Mouse (Mus musculus): ENCODE data around the gene St3gal3.

Gene St3gal3

DNA sequence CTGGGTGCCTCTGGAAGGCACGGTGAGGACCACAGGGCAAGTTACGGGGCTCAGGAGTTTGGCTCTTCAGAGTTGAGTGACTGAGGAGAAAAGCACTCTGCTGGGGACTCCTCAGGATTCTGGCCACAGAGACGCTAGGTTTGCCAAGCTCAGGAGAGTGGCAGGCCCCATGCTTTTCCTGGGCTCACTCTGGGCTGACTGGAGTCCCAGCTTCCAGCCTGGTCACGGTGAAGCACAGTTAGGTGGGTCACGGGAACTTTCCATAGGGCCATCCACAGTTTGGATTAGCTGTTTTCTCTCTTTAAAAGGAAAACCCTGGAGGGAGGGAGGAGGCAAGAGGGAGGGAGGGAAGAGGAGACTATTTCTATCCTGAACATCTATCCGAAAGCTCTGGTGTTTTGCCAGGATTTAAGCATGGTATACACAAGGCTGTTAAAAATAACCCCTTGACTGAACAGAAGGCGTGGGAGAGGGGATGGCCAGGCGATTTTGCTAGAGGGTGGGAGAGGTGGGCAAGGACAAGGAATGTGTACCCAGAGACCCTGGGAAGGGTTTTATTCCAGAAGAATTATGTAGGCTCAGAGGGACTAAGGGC is 149.6 kb downstream of the St3gal3 start:
- in situ Hi-C loops (cut with MboI) = no loop called here

DNA sequence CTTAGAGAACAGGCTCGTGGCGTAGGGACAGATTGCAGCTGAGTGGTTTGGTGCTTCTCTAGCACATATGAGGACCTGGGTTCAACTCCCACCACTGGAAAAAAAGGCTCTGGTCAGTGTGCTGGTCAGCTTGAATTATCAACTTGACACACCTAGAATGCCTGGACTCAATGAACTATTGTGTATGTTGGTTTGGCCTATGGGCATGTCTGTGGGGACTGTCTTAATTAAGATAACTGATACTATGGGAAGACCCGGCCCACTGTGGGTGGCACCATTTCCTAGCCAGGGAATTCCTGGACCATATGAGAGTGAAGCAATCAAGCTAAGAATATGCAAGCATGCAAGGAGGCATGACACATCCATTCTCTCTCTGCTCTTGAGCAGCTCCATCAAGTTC is 150.5 kb downstream of the St3gal3 start:
- in situ Hi-C loops (cut with MboI) = no loop called here

DNA sequence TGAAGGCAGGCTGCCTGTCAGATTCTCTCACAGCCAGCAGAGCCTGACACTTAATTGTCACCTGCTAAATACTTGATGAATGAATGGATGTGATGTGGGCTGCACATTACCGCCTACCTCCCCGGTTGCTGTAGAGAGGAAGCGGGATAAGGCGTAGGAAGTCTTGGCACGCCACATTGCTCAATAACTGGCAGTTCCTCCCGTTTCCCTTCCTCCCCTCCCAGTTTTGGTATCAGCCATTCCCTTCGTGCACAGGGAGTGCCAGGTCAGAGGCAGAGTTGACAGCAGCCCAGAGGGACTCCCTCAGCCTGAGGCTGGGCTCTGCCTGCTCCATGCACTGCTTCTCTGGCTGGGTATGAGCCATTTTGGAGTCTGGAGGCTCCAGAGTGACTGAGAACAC is 152.0 kb downstream of the St3gal3 start:
- in situ Hi-C loops (cut with MboI) = no loop called here

DNA sequence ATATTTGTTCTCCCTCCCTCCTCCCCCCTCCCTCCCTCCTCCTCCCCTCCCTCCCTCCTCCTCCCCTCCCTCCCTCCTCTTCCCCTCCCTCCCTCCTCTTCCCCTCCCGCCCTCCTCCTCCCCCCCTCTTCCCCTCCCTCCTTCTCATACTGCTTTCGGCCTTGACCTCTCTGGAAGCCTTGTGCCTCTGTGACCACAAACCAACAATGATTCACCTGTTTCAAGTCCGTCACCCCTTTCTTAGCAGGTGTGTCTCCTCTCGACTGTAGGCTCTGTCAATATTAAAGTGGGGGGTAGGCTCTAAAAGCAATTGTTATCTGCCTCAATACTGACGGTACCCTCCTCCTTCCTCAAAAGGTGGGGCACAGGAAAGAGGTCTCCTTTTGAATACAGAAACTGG is 153.2 kb downstream of the St3gal3 start:
- in situ Hi-C loops (cut with MboI) = no loop called here

DNA sequence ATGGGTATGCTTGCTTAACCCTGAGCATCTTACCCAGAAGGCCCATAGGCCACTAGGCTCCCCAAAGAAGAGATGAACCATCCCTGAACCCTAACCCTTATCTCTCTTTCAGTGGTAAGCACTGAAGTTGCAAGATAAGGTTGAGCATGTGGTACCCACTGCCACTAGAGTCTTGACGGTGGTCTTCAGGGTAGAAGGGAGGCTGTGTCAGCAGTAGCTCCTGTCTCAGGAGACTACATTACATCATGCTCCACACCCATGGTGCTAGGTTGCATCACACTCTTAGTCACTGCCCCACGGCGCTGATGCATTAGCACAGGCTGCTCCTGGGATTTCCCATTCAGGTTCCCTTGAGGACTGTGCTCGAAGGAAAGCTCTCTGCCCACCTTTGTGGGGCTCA is 154.6 kb downstream of the St3gal3 start:
- in situ Hi-C loops (cut with MboI) = no loop called here

DNA sequence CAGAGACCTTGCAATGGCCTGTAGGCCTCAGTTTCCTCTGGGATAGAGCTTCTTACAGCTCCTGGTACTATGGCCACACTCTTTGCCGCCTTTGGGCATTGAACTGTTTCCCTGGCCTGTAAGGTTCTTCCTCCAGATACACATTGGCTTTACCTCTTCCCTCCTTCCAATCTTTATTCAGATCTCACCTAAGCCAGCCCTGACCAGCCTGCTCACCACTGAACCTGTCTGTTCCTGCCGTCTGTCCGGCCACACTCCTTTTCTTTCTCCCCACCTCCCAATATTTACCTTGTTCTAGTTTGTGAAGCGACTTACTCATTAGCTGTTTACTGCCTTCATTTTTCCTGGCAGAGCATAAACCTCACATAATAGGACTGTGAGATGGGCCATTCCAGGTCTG is 155.5 kb downstream of the St3gal3 start:
- in situ Hi-C loops (cut with MboI) = no loop called here

DNA sequence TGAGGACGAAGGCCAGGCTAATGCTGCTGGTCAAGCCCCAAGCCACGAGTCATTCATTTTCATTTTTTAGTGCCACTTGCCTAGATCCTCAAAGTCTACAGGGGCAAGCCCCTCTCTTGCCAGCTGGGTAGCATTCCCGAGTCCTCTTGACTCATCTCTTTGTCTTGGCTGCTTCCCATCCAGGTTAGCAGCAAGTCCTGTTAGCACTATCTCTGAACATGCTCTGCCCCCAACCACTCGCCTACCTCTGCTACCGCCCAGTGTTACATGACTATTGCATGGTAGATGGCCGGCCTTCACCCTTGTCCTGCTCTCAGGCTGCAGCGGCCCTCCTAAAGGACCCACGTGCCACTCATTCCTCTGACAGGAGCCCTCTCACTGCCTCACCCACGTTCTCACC is 156.4 kb downstream of the St3gal3 start:
- in situ Hi-C loops (cut with MboI) = no loop called here

DNA sequence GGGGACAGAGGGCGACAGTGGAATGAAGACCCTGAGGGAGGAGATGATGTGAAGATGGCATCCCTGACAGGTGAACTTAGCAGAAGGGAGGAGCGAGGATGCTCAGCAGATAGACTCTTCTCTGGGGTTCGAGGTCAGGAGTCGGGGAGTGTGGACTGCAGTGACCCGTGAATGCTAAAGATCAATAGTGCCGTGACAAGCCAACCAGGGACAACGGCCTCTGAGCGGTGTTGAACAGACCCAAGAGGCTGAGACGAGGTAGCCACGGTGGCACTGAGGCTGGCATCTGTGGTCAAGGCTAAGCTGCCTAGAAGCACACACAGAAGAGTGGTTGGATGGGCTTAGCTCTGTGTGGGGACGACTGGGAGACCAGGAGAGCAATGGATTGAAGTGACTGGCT is 156.9 kb downstream of the St3gal3 start:
- in situ Hi-C loops (cut with MboI) = no loop called here

DNA sequence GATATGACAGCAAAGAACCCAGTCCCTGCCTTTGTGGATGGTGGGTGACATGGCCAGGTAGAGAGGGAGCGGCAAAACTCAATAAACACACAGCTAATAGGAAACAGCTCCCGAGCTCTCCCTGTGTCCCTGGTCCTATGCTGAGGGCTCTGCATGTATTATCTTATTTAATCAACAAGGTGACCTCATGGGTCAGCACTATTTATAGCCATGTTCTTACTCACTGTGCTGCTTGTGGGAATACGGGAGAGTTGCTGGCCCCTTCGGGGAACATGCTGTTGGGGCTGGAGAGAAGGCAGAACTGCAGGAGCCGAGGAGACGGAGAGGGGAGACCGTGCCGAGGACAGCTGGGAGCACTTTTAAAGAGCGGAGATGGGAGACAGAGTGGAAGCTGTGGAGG is 157.3 kb downstream of the St3gal3 start:
- in situ Hi-C loops (cut with MboI) = no loop called here

DNA sequence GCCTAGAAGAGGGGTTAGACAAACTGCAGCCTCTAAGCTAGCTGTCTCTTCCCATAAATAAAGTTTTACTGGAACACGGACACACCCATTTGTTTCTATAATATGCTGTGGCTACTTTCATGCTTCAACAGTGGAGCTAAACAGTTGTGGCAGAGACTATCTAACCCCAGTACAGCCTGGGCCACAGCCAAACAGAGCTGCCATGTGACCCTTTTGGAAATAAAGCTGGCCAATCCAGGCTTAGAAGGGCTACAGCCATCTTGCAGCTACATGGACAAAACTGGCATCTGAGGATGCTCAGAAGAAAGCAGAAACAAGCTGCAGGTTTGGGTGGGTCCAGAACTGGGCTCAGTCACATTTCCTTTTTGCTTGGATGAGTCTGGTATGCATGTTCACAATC is 158.9 kb downstream of the St3gal3 start:
- in situ Hi-C loops (cut with MboI) = no loop called here

DNA sequence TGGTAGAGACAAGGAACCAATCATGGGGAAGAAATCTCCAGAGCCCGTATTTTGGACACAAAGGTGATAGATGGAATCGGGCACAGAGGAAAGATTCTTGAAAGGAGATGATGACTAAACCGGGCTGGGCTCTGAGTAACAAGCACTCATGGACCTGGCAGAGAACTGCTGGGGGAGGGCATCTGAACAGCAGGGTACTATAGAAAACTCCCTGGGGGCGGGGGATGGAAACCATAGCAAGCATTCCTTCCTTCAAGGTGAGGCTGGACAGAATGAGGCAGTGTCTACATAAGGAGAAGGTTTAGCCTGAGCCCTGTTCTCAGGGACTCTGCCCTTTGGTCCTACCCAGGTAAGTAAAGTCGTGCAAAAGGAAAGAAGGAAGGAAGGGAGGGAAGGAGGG is 160.0 kb downstream of the St3gal3 start:
- in situ Hi-C loops (cut with MboI) = no loop called here

DNA sequence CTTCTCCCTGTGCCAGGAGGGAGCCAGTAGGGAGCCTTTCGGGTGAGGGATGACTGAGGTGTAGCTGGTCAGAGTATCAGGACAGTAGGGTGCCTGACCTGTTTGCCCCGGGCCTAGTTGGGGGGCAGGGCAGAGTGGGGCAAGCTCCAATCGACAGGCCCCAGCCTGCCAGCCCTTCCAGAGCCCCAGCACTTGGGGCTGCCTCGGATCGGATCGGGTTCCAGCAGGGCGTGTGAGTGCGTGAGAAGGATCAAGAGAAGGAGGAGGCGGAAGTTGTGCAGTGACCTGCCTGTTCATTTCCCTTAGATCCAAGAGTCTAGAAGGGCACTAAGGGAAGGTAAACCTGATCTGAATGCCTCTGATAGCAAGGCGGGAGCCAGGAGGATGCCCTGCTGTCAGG is 161.7 kb downstream of the St3gal3 start:
- in situ Hi-C loops (cut with MboI) = no loop called here

DNA sequence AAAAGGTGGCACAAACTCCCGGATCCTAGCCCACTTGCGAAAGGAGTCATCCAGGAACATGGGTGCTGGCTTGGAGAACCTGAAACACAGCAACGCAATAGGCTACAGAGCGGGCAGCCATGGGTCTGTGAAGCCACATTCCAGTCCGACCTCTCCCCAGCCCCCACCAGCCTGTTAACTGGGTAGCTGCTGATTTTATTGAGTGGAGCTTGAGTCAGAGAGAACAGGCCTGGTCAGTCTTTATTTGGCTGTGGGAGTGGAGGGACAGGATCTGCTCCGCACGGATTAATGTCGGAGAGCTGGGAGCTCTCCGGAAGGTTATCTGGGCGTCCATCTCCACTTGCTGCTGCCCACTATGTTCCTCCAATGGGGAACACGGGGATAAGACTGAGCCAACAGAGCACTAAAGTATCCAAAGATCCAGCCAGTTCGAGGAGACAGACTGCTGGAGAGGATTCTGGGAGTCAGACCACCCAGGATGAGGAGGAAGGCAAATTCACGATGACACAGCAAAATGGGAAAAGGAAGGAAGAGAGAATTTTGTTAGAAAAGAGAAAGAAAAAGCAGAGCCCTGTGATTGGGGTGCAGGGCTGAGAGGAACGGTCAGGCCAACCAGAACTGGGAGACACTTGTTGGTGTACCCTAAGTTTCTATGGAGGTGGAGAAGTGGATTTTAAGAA is 170.2 kb downstream of the St3gal3 start:
- in situ Hi-C loops (cut with MboI) = no loop called here

DNA sequence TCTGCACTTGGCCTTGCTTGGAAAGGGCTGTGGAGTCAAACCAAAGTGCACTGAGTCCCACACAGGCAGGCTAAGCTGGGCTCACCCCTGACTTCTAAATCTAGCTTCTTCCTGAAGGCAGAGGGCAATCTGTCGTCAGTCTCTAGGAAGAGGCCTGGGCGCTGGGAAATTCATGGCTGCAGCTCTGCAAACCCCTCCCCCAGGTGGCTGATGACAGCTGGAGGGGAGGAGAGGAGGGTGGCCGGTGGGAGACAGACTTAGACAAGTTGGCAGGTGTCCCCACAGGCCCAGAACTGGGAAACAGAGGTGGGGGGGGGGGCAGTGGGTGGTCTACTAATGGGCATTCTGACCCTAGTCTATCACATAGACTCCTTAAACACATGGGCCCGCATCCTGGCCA is 177.2 kb downstream of the St3gal3 start:
- in situ Hi-C loops (cut with MboI) = no loop called here

DNA sequence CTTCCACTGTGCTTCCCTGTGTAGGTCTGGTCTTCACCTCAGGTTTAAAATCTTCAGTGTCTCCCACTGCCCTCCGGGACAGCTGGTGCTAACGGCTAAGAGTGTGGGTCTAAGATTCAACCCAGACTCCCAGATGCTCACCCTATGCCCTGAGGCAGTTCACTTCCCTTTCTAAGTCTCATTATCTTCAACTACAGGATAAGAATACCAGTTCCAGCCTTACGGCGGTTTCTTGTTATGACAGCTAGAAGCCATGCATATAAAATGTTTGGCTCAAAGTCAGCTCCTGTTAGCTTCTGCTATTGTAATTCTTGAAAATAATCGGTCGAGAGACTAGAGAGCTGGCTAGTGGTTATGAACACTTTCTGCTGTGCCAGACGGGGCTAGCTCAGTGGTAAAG is 187.2 kb downstream of the St3gal3 start:
- in situ Hi-C loops (cut with MboI) = no loop called here

DNA sequence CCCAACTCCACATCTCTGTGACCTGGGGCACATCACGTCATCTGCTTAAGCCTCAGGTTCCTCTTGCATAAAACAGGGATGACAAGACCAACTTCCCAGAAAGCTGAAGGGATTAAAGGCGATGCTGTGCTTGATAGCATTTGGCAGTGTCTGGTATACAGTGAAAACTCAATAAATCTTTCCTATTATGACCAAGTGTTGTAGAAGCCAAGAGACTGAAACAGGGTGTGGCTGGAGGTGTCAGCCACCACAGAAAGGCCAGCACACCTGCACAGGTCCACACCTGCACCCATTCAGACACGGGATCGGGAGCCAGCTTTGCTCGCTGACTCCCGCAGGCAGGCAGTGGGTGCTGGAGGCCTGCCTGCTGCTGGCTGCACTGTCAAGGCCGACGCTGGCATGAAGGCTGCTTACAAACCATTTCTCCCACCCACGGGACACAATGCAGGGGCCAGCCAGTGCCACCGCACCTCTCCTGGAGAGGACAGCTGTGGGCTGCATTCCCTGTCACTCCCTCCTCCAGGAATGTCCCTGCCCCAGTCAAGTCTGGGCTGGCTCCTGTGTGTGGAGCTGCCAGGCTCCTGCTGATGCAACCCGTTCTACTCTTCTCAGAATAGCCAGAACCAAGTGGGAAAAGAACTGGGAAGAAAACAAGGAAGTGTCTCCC is 187.9 kb downstream of the St3gal3 start:
- in situ Hi-C loops (cut with MboI) = no loop called here

DNA sequence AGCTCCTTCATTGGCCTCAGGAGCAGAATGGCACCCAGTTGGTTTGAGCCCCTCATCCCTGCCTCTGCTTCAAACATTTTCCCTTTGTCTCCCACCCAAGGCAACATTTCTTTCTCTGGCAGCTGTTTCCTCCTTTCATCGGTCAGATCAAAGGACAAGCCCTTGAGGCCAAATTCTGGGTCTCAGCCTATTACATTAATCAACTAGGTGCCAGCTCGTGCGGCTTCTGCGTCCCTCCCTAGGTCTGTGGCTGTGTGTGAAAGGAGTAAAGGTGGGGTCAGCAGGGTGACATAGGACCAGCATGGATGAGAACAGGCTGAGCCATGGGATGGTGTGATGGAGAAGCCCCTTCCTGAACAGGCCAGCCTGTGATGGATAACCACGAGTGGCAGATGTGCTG is 191.4 kb downstream of the St3gal3 start:
- in situ Hi-C loops (cut with MboI) = no loop called here

DNA sequence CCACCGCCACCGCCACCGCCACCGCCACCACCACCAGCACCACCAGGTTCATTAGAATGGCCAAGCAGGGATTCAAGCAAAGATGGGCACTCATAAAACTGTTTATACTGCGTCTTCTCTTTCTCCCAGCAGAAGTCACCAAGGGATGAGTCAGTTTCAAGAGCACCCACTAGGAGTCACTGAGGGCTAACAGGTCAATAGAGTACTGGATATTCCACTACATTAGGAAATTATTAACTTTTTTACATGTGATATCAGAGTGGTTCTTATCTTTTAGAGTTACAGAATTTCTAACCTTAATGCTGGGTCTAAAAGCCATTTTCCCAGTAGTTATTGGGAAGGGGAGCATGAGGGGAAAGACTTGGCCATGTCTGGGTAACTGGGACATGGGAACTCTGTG is 197.8 kb downstream of the St3gal3 start:
- in situ Hi-C loops (cut with MboI) = no loop called here

DNA sequence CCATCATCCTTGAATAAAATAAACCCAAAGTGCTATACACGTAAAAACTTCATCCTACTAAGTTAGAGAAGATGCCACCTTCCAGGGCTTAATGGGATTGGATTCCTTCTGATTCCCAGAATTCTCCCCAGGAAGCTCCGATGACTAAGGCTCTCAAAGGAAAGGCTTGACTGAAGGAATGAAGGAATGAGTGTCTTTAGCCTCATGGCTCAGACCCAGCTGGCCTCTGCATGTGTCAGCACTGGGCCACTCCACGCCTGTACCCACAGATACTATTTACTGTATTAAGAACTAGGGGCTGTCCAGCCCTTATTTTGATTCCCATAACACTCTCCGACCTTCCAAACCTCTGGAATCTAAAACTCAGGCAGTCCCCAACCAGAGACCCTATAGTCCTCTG is 200.6 kb downstream of the St3gal3 start:
- in situ Hi-C loops (cut with MboI) = no loop called here

DNA sequence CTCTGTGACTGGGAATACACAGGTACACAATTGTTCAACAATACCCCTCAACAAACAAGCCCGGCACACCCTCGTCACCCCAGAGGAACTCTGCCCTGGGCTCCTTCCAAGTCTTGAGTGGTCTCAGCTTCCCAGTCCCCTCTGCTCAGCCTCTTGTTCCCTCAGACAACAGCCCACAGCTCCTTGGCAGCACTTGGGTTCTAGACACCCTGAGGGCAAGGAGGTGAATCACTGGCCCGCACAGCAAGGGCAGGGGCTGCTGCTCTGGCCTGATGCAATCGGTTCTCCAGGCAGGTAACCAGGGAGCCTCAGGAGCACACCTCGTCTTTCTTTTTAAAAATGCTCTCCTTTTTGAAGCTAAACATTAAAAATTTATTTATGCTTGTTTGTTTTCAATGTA is 201.5 kb downstream of the St3gal3 start:
- in situ Hi-C loops (cut with MboI) = no loop called here

DNA sequence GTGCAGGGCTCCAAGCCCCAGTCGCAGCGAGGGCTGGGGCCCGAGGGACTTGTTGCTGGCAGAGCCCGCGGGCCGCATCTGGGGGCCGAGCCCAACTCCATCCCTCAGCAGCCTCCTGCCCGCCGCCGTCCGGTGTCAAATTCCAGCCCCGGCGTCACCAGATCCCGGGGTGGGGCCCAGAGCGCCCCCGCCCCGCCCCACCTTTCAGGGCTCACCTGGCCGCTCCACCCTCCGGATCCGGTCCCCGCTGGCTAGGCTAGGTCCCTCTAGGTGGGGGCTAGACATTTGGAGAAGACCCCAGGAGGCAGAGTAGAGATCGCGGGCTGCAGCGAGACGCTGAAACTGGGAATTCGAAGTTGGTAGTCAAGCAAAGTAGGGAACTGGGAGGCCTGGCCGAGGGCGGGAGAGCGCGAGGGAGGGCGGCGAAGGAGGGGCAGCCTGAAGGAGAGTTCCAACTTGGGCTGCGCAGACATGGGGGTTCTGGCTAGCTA is 205.3 kb downstream of the St3gal3 start, which contains the start of gene Artn:
Gene Artn, minus strand, starts transcription at position 373 of the 491 bp plus-strand sequence.
- in situ Hi-C loops (cut with MboI) = no loop called here

DNA sequence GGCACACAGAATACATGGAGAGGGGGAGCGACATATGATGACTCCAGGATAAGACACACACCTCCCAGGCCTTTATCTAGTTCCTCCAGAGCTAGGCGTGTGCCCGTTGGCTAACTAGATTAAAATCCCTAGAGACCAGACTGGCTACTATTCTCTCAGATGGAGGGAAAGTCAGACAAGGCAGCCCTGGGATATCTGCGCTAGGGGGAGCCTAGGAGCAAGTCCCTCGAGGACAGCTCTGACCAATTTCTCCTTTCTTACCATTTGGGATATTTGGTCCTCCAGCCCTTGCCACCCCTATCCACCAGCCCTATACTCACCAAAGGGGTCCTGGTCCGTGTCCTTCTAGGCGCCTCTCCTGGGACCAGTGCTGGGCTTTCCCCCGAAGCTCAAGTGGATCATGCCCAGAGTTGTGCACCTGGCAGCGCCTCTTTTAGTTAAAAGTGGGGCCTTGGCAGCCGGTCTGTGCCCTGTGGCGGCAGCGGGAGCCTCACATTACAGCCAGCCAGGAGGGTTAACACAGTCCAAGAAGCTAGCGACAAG is 205.9 kb downstream of the St3gal3 start:
- in situ Hi-C loops (cut with MboI) = no loop called here

DNA sequence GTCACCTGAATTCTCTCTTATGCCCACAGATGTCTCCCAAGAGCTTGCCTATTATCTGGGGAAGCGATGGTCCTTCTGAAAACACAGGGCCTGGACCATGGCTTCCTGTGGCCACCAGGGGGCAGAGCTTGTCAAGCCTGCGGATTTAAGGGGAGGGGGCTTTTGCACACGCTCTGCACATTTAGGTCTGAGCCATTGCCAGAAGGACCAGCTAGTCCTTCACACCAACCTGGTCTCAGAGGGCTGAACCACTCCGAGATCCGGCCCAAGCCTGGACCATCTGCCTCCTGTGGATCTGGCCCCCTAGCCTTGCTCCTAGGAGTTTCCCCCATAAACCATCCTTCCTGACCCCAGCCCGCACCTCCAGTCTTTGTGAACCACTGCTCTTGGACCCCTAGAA is 206.5 kb downstream of the St3gal3 start:
- in situ Hi-C loops (cut with MboI) = no loop called here
